Mouse (Mus musculus) liver, adult 2 months (tissue): ENCODE data around the gene Coro1c.

Experiments used
- CTCF ChIP-seq: fragments of 200-500 bp; IDR thresholded peaks from 2 replicates; pipeline ENCODE4 v1.5.1; 2011; ENCODE audit warnings: low read depth, low read length, control low read depth
- POLR2A ChIP-seq: fragments of 200-500 bp; IDR thresholded peaks from 2 replicates; pipeline ENCODE4 v1.6.1; 2011; ENCODE audit warnings: low read length, control low read depth; ENCODE audit not compliant: insufficient read depth; ENCODE audit errors: extremely low read depth

- TF ChIP-seq POLR2A (no peak), CTCF (no peak)
Observed at GRCm38 (mm10) chr5:113918654-113919053, 10.1 kb upstream of the Coro1c start.
